Mouse (Mus musculus) liver, embryonic 15.5 days (tissue): ENCODE data around the gene Ttc14. TPM values are rescaled to one million over a fixed set of nuclear protein-coding genes. Genes with fewer than 3 reads are reported as not detected.

ENCODE experiments used
- ATAC-seq: fragments of 200-750 bp; cut with Nextera tagmentation; 2 replicates; pipeline ENCODE4 v1.8.0; 2017; ENCODE audit warnings: moderate number of reproducible peaks, mild to moderate bottlenecking, moderate library complexity; ENCODE audit not compliant: insufficient read depth
- H3K27ac ChIP-seq: fragments of 300-500 bp; sonication (generic); replicated peaks from 2 replicates; pipeline ENCODE4 v1.5.1; 2015; ENCODE audit warnings: mild to moderate bottlenecking, inconsistent platforms
- H3K27me3 ChIP-seq: fragments of 300-500 bp; sonication (generic); 2 replicates; pipeline ENCODE4 v1.6.1; 2015; ENCODE audit warnings: mild to moderate bottlenecking, inconsistent platforms
- H3K36me3 ChIP-seq: fragments of 300-500 bp; sonication (generic); replicated peaks from 2 replicates; pipeline ENCODE4 v1.6.1; 2015; ENCODE audit warnings: moderate library complexity, mild to moderate bottlenecking, inconsistent platforms
- H3K4me1 ChIP-seq: fragments of 300-500 bp; sonication (generic); replicated peaks from 2 replicates; pipeline ENCODE4 v1.6.1; 2015; ENCODE audit warnings: inconsistent platforms
- H3K4me2 ChIP-seq: fragments of 300-500 bp; sonication (generic); 2 replicates; pipeline ENCODE4 v1.6.1; 2015; ENCODE audit warnings: moderate library complexity, mild to moderate bottlenecking, inconsistent platforms
- H3K4me3 ChIP-seq: fragments of 300-500 bp; sonication (generic); replicated peaks from 2 replicates; pipeline ENCODE4 v1.5.1; 2015; ENCODE audit warnings: mild to moderate bottlenecking, inconsistent platforms
- H3K9ac ChIP-seq: fragments of 300-500 bp; sonication (generic); 2 replicates; pipeline ENCODE4 v1.6.1; 2015; ENCODE audit warnings: moderate library complexity, mild to moderate bottlenecking, inconsistent platforms
- H3K9me3 ChIP-seq: fragments of 300-500 bp; sonication (generic); replicated peaks from 2 replicates; pipeline ENCODE4 v1.6.1; 2016; ENCODE audit warnings: inconsistent platforms
- WGBS: fragments of 180-500 bp; shearing (Covaris S2); methylation state at CpG from one replicate; pipeline ENCODE4 v1.1.7; 2015; ENCODE audit warnings: mixed read lengths; ENCODE audit not compliant: insufficient replicate concordance; 5-methylcytosine and 5-hydroxymethylcytosine counted together
- polyA plus RNA-seq: library from polyadenylated mRNA; unstranded; fragments of >200 nt; fragmentation: Nextera tagmentation; extraction: Ambion mirVana; gene quantifications from 2 replicates; pipeline ENCODE4 v1.2.1, GENCODE M21; 2015

Gene Ttc14
- polyA plus RNA-seq, 1 experiment from 2014 or later: 27.2 TPM

GRCm38 (mm10) chr3:33850856-33851255, 51.2 kb downstream of the Ttc14 start:
- 73% methylated on average over 4 of the region's 4 CpGs for WGBS
- H3K36me3 ChIP-seq: no peaks in the 10 kb centered on the region
- no peaks in the 10 kb centered on the region for H3K4me1 ChIP-seq
- no peak overlapping the region for H3K9ac ChIP-seq
- ATAC-seq: no peak
- H3K27ac ChIP-seq: no peak overlapping the region
- H3K27me3 ChIP-seq: no peaks in the 10 kb centered on the region
- no peak overlapping the region for H3K4me2 ChIP-seq
- no peak overlapping the region for H3K4me3 ChIP-seq
- H3K9me3 ChIP-seq: no peaks in the 10 kb centered on the region

GRCm38 (mm10) chr3:33853062-33853461, 53.4 kb downstream of the Ttc14 start:
- Histone ChIP-seq H3K9ac (no peak overlapping the region), H3K27ac (no peak overlapping the region), H3K4me2 (no peak overlapping the region), H3K27me3 (no peaks in the 10 kb centered on the region), H3K36me3 (no peaks in the 10 kb centered on the region), H3K4me1 (no peaks in the 10 kb centered on the region), H3K4me3 (no peak overlapping the region), H3K9me3 (no peaks in the 10 kb centered on the region)
- ATAC-seq: no peak
- 45% methylated on average over 1 of the region's 1 CpGs for WGBS

- H3K4me2 ChIP-seq: no peak overlapping the region
- no peaks in the 10 kb centered on the region for H3K9me3 ChIP-seq
- H3K9ac ChIP-seq: no peak overlapping the region
- no peak overlapping the region for H3K4me3 ChIP-seq
- no peak for ATAC-seq
- no peaks in the 10 kb centered on the region for H3K4me1 ChIP-seq
- H3K27me3 ChIP-seq: no peaks in the 10 kb centered on the region
- no peaks in the 10 kb centered on the region for H3K36me3 ChIP-seq
- WGBS: 29% methylated on average over 3 of the region's 3 CpGs
- no peak overlapping the region for H3K27ac ChIP-seq
Measured at GRCm38 (mm10) chr3:33858939-33859338, 59.3 kb downstream of the Ttc14 start.

- ATAC-seq: no peak
- no peak overlapping the region for H3K4me2 ChIP-seq
- H3K4me1 ChIP-seq: no peaks in the 10 kb centered on the region
- H3K27ac ChIP-seq: no peak overlapping the region
- no peaks in the 10 kb centered on the region for H3K9me3 ChIP-seq
- no peaks in the 10 kb centered on the region for H3K36me3 ChIP-seq
- no peak overlapping the region for H3K4me3 ChIP-seq
- no peak overlapping the region for H3K9ac ChIP-seq
- H3K27me3 ChIP-seq: no peaks in the 10 kb centered on the region
Measured at GRCm38 (mm10) chr3:33864000-33864540, 64.4 kb downstream of the Ttc14 start.

Other genes starting within 250 kb of the Ttc14 start
- 0.02 and 0.14 TPM in 2 replicates for gene Ccdc39, start 44.5 kb downstream of the Ttc14 start, polyA plus RNA-seq
- gene Fxr1, start 220.1 kb downstream of the Ttc14 start, polyA plus RNA-seq: 22.0 and 22.4 TPM in 2 replicates